Mouse (Mus musculus) olfactory bulb, adult 2 months (tissue): ENCODE results near the gene Ube2cbp.

Experiments
- CTCF ChIP-seq: fragments of 200-500 bp; IDR thresholded peaks from 2 replicates; pipeline ENCODE4 v1.5.1; 2012; ENCODE audit warnings: low read depth, mild to moderate bottlenecking, low read length, moderate library complexity; ENCODE audit not compliant: insufficient read depth
- POLR2A ChIP-seq: fragments of 200-500 bp; IDR thresholded peaks from 2 replicates; pipeline ENCODE4 v1.6.1; 2012; ENCODE audit warnings: mild to moderate bottlenecking, low read depth, low read length, moderate library complexity; ENCODE audit not compliant: insufficient read depth

GRCm38 (mm10) chr9:86296683-86297638 is 167.8 kb downstream of the Ube2cbp start:
- TF ChIP-seq CTCF (no peak), POLR2A (no peak)
